Mouse (Mus musculus): ENCODE results near the gene Zfp335. TPM values are rescaled to one million over a fixed set of nuclear protein-coding genes. Genes with fewer than 3 reads are reported as not detected.
A peak's percentile ranks its signal among the peaks of the same experiment; 100 is the strongest.

Zfp335 gene
- polyA plus RNA-seq, 1 experiment from 2014 or later = 17.4 TPM

DNA sequence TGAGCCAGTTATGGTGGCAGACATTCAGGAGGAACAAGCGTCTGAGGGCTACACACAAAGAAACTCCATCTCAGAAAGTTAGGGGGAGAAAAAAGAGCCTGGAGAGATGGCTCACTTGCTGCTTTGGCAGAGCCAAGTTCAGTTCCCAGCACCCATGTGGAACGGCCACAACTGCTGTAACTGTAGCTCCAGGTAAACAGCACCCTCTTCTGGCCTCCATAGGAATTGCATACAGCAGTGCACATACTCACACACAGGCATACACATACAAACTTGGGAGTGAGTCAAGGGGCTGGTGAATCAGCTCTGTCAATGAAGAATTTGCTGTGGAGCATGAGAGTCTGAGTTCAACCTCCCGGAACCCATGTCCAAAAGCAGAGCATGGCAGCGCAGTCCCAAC is 5.5 kb downstream of the Zfp335 start:
- whole genome bisulfite sequencing = 99% methylated on average over 4 of the region's 4 CpGs
- Histone ChIP-seq H3K4me1 (peaks cover 13% of the 10 kb centered on the region), H3K9me3 (peaks cover 5% of the 10 kb centered on the region; the same call in 1 of the 2 replicates), H3K4me2 (replicated peaks) (no peak overlapping the region), H3K27me3 (no peaks in the 10 kb centered on the region), H3K9ac (no peak overlapping the region), H3K4me3 (no peak overlapping the region), H3K27ac (no peak overlapping the region), H3K36me3 (peaks cover 83% of the 10 kb centered on the region)
- ATAC-seq (ENCODE audit: insufficient number of reproducible peaks, insufficient read depth, low FRiP score, low TSS enrichment) = no peak

DNA sequence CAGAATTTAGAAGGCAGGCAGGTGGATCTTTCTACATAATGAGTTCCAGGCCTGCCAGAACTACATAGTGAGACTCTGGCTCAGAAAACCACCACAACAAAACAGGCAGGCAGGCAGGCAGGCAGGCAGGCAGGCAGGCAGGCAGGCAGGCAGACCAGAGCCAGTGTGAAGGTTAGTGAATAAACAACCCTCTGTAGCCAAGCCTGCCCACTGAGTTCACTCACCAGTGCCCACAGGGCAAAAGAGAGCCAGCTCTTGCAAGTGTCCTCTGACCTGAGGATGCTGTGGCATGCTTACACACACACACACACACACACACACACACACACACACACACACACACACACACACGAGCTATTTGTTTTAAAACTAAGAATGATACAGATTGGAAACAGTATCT is 8.1 kb downstream of the Zfp335 start:
- Histone ChIP-seq H3K4me2 (replicated peaks) (no peak overlapping the region), H3K36me3 (peaks cover 99% of the 10 kb centered on the region), H3K27ac (no peak overlapping the region), H3K9me3 (peaks cover 5% of the 10 kb centered on the region; the same call in 1 of the 2 replicates), H3K9ac (no peak overlapping the region), H3K27me3 (no peaks in the 10 kb centered on the region), H3K4me1 (no peaks in the 10 kb centered on the region), H3K4me3 (no peak overlapping the region)
- WGBS = 82% methylated on average over 1 of the region's 1 CpGs
- ATAC-seq (ENCODE audit: insufficient number of reproducible peaks, insufficient read depth, low FRiP score, low TSS enrichment) = no peak

DNA sequence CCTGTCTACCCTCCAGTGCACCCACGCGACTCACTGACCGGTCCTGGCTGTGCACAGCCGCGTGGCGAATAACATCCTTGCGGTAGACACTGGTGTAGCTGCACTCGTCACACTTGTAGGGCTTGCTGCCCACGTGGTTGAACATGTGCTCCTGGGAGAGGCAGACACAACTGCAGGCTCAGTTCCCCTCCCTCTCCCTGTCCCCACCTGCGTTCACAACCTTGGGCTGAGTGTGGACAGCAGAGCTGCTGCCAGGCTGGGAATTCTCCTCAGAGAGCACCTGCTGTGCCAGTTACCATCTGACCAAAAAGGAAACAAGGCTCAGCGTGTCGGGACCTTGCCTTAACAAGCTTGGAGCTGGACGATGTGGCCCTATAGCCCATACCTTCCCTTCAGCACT is 10.2 kb downstream of the Zfp335 start:
- no peak overlapping the region for H3K9ac ChIP-seq
- H3K4me1 ChIP-seq = no peaks in the 10 kb centered on the region
- no peak overlapping the region for H3K4me3 ChIP-seq
- H3K4me2 ChIP-seq (replicated peaks) = no peak overlapping the region
- 95% methylated on average over 13 of the region's 13 CpGs for WGBS
- no peaks in the 10 kb centered on the region for H3K27me3 ChIP-seq
- H3K36me3 ChIP-seq = peaks cover 95% of the 10 kb centered on the region
- H3K9me3 ChIP-seq = peaks cover 3% of the 10 kb centered on the region; the same call in 1 of the 2 replicates
- no peak for ATAC-seq (ENCODE audit: insufficient number of reproducible peaks, insufficient read depth, low FRiP score, low TSS enrichment)
- no peak overlapping the region for H3K27ac ChIP-seq

- Histone ChIP-seq H3K9ac (0 out of 2 replicates have a peak overlapping the region, but pooled peaks have one; percentile 16), H3K27ac (no peak overlapping the region), H3K9me3 (no peaks in the 10 kb centered on the region), H3K4me1 (no peaks in the 10 kb centered on the region), H3K4me3 (no peak overlapping the region), H3K27me3 (no peaks in the 10 kb centered on the region), H3K36me3 (peaks cover 96% of the 10 kb centered on the region), H3K4me2 (replicated peaks) (no peak overlapping the region)
- ATAC-seq (ENCODE audit: insufficient number of reproducible peaks, insufficient read depth, low FRiP score, low TSS enrichment) = no peak
- 95% methylated on average over 16 of the region's 16 CpGs for WGBS
Measured at GRCm38 (mm10) chr2:164899723-164900459, 11.7 kb downstream of the Zfp335 start.

- no peak overlapping the region for H3K4me2 ChIP-seq (replicated peaks)
- H3K4me1 ChIP-seq = no peaks in the 10 kb centered on the region
- no peaks in the 10 kb centered on the region for H3K9me3 ChIP-seq
- no peak overlapping the region for H3K4me3 ChIP-seq
- no peak for ATAC-seq (ENCODE audit: insufficient number of reproducible peaks, insufficient read depth, low FRiP score, low TSS enrichment)
- H3K27me3 ChIP-seq = no peaks in the 10 kb centered on the region
- 91% methylated on average over 15 of the region's 15 CpGs for WGBS
- H3K27ac ChIP-seq = no peak overlapping the region
- peaks cover 96% of the 10 kb centered on the region for H3K36me3 ChIP-seq
- no peak overlapping the region for H3K9ac ChIP-seq
Measured at GRCm38 (mm10) chr2:164899034-164899433, 12.5 kb downstream of the Zfp335 start.

- H3K27me3 ChIP-seq = no peaks in the 10 kb centered on the region
- no peak overlapping the region for H3K4me2 ChIP-seq (replicated peaks)
- no peak overlapping the region for H3K27ac ChIP-seq
- no peak overlapping the region for H3K4me3 ChIP-seq
- peaks cover 96% of the 10 kb centered on the region for H3K36me3 ChIP-seq
- WGBS = 94% methylated on average over 7 of the region's 7 CpGs
- no peaks in the 10 kb centered on the region for H3K9me3 ChIP-seq
- no peaks in the 10 kb centered on the region for H3K4me1 ChIP-seq
- no peak for ATAC-seq (ENCODE audit: insufficient number of reproducible peaks, insufficient read depth, low FRiP score, low TSS enrichment)
- no peak overlapping the region for H3K9ac ChIP-seq
Measured at GRCm38 (mm10) chr2:164898008-164898407, 13.5 kb downstream of the Zfp335 start.

GRCm38 (mm10) chr2:164895885-164896284 is 15.7 kb downstream of the Zfp335 start:
- Histone ChIP-seq H3K4me2 (replicated peaks) (no peak overlapping the region), H3K4me1 (no peaks in the 10 kb centered on the region), H3K36me3 (peaks cover 96% of the 10 kb centered on the region), H3K27me3 (no peaks in the 10 kb centered on the region), H3K9ac (no peak overlapping the region), H3K9me3 (no peaks in the 10 kb centered on the region), H3K27ac (no peak overlapping the region), H3K4me3 (no peak overlapping the region)
- ATAC-seq (ENCODE audit: insufficient number of reproducible peaks, insufficient read depth, low FRiP score, low TSS enrichment) = no peak
- WGBS = 95% methylated on average over 6 of the region's 6 CpGs

DNA sequence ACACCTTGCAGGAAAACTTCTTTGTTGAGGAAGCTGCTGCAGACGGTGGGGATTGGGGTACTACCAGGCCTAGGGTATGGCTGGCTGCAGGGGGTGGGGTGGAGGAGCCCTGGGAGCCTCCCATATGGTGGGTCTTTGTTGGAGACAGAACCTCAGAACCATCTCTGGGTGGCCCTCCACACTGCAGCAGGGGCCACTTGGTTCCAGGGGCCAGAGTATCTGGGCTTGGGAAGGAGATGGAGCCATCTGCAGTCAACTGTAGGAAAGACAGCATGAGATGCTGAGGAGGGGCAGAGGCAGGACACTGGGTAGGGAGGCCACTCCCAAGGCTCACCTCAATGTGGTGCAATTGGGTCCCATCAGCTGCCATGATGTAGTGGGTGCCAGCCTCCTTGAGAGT is 16.9 kb downstream of the Zfp335 start:
- WGBS = 81% methylated on average over 1 of the region's 1 CpGs
- H3K27me3 ChIP-seq = no peaks in the 10 kb centered on the region
- peaks cover 96% of the 10 kb centered on the region for H3K36me3 ChIP-seq
- ATAC-seq (ENCODE audit: insufficient number of reproducible peaks, insufficient read depth, low FRiP score, low TSS enrichment) = no peak
- no peaks in the 10 kb centered on the region for H3K4me1 ChIP-seq
- H3K4me2 ChIP-seq (replicated peaks) = no peak overlapping the region
- no peak overlapping the region for H3K9ac ChIP-seq
- H3K27ac ChIP-seq = no peak overlapping the region
- H3K9me3 ChIP-seq = no peaks in the 10 kb centered on the region
- H3K4me3 ChIP-seq = no peak overlapping the region

GRCm38 (mm10) chr2:164894048-164894447 is 17.5 kb downstream of the Zfp335 start:
- Histone ChIP-seq H3K4me3 (no peak overlapping the region), H3K36me3 (peaks cover 96% of the 10 kb centered on the region), H3K27ac (no peak overlapping the region), H3K4me2 (replicated peaks) (no peak overlapping the region), H3K27me3 (no peaks in the 10 kb centered on the region), H3K9ac (no peak overlapping the region), H3K4me1 (no peaks in the 10 kb centered on the region), H3K9me3 (no peaks in the 10 kb centered on the region)
- ATAC-seq (ENCODE audit: insufficient number of reproducible peaks, insufficient read depth, low FRiP score, low TSS enrichment) = no peak
- 77% methylated on average over 5 of the region's 5 CpGs for WGBS

DNA sequence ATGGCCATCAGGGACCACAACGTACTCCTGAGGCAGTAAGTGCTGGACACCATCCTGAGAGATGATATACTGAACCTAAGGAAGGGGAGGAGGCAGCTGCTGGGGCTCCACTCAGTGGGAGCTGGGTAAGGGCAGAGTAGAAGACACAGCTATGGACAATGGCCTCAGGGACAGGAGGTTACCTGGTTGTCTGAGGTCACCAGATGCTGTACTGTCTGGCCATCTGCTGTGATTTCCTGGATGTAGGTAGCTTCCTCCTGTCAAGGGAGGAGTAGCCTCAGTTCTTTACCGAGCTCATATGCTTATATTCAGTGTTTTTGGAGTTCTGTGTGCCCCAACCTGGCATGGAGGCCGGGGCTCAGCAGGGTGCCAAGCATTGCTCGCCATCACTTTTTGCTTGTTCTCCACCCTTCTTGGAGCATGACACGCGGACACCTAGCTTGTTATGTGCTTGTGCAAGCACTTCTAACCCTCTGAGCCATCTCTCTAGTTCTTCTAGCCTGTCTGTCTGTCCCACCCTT is 18.8 kb downstream of the Zfp335 start:
- H3K27me3 ChIP-seq = no peaks in the 10 kb centered on the region
- H3K27ac ChIP-seq = no peak overlapping the region
- WGBS = 90% methylated on average over 6 of the region's 6 CpGs
- H3K4me2 ChIP-seq (replicated peaks) = no peak overlapping the region
- H3K4me1 ChIP-seq = no peaks in the 10 kb centered on the region
- peaks cover 96% of the 10 kb centered on the region for H3K36me3 ChIP-seq
- ATAC-seq (ENCODE audit: insufficient number of reproducible peaks, insufficient read depth, low FRiP score, low TSS enrichment) = no peak
- H3K9me3 ChIP-seq = no peaks in the 10 kb centered on the region
- no peak overlapping the region for H3K4me3 ChIP-seq
- H3K9ac ChIP-seq = no peak overlapping the region

DNA sequence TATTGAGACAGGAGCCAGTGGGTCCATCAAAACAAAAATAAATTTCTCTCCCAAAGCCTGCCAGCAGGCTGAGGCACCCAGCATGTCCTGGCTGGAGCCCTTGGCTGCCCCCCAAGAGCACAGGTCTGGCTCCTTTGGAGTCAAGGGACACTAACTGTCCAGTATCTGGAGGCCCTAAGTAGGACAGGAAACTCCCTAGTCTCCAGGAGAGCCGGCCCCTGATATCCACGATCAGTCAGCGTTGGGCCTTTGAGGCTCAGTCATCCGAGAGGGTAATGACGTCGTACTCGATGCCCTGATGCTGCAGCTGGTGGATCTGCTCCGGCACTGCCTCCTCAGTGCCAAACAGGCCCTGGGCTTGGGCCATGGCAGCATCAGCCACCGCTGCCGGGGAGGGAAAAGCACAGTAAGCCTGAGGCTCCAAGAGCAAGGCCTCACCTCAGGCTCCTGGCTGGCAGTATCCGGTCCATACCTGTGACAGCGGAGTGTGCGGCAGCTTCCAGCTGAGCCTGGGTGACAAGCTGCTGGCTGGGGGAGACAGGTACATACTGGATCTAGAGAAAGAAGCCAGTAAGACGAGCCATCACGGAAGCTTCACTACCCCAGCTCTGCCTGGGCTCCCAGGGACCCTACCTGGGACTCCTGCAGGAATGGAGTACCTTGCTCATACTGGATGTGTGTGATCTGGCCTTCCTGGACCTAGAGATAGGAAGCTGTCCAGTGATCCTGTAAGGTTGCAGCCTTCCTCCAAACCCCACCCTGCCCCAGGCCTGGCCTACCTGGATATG is 19.5 kb downstream of the Zfp335 start:
- H3K4me2 ChIP-seq (replicated peaks) = no peak overlapping the region
- H3K4me3 ChIP-seq = no peak overlapping the region
- ATAC-seq (ENCODE audit: insufficient number of reproducible peaks, insufficient read depth, low FRiP score, low TSS enrichment) = no peak
- H3K27me3 ChIP-seq = no peaks in the 10 kb centered on the region
- WGBS = 87% methylated on average over 15 of the region's 15 CpGs
- no peak overlapping the region for H3K27ac ChIP-seq
- no peaks in the 10 kb centered on the region for H3K4me1 ChIP-seq
- no peak overlapping the region for H3K9ac ChIP-seq
- H3K9me3 ChIP-seq = no peaks in the 10 kb centered on the region
- peaks cover 96% of the 10 kb centered on the region for H3K36me3 ChIP-seq

Measured in embryonic facial prominence, embryonic 12.5 days (tissue).